Mouse (Mus musculus): Measurements from ENCODE around the gene Nek11.

GRCm38 (mm10) chr9:105301396-105301795, 93.9 kb downstream of the Nek11 start:
- TF ChIP-seq POLR2A (IDR thresholded peaks at IDR 0.05; ENCODE audit: extremely low read depth, insufficient read depth, low read length) (no peak), CTCF (IDR thresholded peaks at IDR 0.05; ENCODE audit: low read depth, low read length) (no peak)
